In the genomic region with DNA sequence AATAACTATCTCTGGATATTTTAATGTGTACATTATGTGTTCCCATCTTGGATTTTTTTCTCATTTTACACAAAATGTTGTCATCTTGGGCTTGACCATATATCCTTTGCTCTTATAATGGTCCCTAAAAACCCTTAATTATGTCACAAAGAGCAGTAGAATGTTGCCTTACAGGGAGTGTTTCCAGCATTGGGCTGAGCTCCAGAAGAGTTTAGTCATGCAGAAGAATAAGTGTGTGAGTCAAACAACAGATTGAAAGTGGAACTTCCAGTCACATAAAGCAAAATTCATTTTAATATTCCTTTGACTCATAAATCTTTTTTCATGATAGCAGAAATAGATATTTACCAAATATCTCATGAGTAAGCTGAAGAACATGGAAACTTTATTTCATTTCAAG, we compare ENCODE assay signal across 15 mouse cellular contexts.
"Had no signal": no experiment of that assay in that cellular context is flagged by ENCODE, and none has a peak within 500 bp of the region (broad histone marks: within the 10 kb centered on the region; RNA-seq: fewer than 3 reads in every experiment).

No protein-coding gene starts in this region.

- H3K27me3 ChIP-seq: lung, embryonic 15.5 days; megakaryocyte, embryonic 14.5 days; midbrain, embryonic 13.5 days; midbrain, embryonic 15.5 days; neural tube, embryonic 12.5 days; stomach, embryonic 15.5 days had no signal

- DNase-seq: lung, adult 2 months; lung, postnatal 14 days; lung, postnatal 36 days; right cerebral cortex, postnatal 14 days; thymus, adult 2 months; thymus, postnatal 14 days; thymus, postnatal 36 days had no signal

- H3K4me1 ChIP-seq: lung, embryonic 15.5 days; megakaryocyte, embryonic 14.5 days; midbrain, embryonic 13.5 days; midbrain, embryonic 15.5 days; neural tube, embryonic 12.5 days; stomach, embryonic 15.5 days had no signal

- H3K36me3 ChIP-seq: lung, embryonic 15.5 days; midbrain, embryonic 13.5 days; midbrain, embryonic 15.5 days; neural tube, embryonic 12.5 days; stomach, embryonic 15.5 days had no signal

- H3K4me3 ChIP-seq: lung, embryonic 15.5 days; megakaryocyte, embryonic 14.5 days; midbrain, embryonic 13.5 days; midbrain, embryonic 15.5 days; neural tube, embryonic 12.5 days; stomach, embryonic 15.5 days had no signal

- H3K27ac ChIP-seq: lung, embryonic 15.5 days; macrophage; midbrain, embryonic 13.5 days; midbrain, embryonic 15.5 days; neural tube, embryonic 12.5 days; stomach, embryonic 15.5 days; stomach, postnatal 0 days had no signal
